Mouse (Mus musculus): ENCODE measurements around the gene Ruvbl2.
"Not testable (repeated sequence)": the region's sequence is repeated elsewhere in the genome, so short reads cannot be mapped to it uniquely, and the experiment has no call there.

The Ruvbl2 gene

GRCm38 (mm10) chr7:45437521-45438276 lies at the start of gene Ruvbl2:
TSS of gene Ruvbl2 (minus strand) at chr7:45438096.
- DNase-seq (ENCODE audit: low spot score): no peak

DNA sequence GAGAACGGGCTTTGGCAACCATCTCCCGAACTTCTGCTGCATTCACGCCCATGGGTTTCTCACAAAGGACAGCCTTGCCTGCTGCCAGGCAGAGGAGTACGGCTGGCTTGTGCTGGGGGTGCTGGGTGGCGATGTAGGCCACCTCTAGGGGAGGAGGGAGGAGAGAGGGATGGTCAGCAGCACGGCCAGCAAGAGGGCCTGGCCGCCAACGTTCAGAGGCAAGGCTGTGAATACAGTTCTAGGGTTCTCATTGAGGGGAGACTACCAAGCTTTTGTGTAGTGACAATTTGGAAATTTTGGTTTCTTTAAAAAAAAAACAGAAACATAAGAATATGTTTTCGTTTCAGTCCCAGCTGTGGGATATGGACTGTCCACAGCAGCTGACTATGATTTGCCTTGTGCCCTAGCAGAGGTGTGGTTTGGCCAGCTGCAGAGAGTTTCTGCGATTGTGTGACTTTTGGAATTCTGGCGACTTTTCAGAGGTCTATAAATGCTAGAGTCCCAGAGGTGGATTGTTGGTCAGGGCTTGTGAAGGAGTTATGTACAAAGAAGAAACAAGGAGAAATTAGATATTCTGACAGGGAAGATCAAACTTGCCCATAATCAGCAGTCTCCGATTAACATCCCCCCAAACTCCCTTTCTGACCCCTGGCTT lies 49.0 kb upstream of the Ruvbl2 start, which contains the start of gene Gm45808:
Gene Gm45808, minus strand, starts transcription at position 51 of the 655 bp plus-strand sequence.
- no peak for DNase-seq (ENCODE audit: low spot score)

DNA sequence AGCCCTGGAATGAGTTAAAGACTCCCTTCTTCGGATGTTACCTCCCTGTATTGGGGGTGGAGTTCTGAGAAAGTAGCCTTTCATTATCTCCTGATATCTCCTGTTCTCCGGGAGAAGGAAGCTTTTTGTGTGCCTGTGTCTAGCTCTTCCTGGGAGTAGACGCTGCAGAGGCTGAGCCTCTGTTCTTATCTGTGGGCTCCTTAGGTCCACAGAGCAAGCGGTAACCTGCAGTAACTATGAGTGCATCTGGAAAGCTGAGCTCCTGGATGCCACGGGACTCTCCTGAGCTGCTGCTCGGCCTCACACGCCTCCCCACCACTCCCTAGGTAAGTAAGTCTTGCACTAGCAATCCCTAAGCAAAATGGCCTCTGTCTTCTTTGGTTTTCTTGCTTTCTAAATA lies 48.3 kb upstream of the Ruvbl2 start:
- DNase-seq (ENCODE audit: low spot score): no peak

DNA sequence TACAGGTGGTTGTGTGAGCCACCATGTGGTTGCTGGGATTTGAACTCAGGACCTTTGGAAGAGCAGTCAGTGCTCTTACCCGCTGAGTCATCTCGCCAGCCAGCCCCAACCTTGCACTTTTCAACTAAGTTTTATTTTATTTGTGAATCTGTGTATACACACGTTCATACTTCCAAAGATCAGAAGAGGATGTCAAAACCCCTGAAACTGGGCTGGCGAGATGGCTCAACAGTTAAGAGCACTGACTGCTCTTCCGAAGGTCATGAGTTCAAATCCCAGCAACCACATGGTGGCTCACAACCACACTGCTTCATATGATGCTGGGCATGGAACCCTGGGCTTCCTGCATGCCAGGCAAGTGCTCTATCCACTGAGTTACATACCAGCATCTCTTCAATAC lies 47.1 kb upstream of the Ruvbl2 start:
- DNase-seq (ENCODE audit: low spot score): not testable (repeated sequence)

- no peak for DNase-seq (ENCODE audit: low spot score)
Observed at GRCm38 (mm10) chr7:45482166-45482565, 44.3 kb upstream of the Ruvbl2 start.

DNA sequence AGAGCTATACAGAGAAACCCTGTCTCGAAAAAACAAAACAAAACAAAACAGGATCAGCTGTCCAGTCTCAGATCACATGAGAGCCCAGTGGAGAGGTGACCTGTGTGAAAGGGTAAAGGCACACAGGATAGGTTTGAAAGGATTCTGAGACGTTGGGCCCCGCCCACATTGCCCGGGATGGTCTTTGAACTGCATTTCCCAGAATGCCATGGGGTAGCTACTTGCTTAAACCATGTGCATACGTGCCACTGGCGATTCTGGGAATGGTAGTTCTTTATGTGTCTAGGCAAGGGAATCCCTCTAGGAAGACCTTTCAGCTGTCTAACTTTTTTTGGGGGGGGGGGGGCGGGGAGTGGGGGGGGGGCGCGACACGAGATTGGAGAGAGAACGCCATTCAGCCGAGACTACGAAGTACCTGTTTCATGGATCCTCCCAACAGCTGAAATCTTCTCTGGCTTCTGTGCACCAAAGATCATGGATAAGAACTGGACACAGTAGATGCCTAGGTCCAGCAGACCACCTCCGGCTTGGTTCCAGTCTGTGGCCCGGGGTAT lies 43.6 kb upstream of the Ruvbl2 start, which contains the start of gene Tulp2:
Gene Tulp2, plus strand, starts transcription at position 504 of the 554 bp plus-strand sequence.
- DNase-seq (ENCODE audit: low spot score): peak; percentile 69

DNA sequence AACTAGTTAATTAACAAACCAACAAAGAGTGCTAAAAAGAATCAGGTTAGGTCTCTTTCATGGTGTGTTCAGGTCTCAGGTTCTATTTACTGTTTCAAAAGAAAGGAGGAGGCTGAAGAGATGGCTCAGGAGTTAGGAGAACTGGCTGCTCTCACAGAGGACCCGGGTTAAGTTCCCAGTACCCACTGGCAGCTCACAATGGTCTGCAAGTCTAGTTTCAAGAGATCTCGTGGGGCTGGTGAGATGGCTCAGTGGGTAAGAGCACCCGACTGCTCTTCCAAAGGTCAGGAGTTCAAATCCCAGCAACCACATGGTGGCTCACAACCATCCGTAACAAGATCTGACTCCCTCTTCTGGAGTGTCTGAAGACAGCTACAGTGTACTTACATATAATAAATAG lies 42.4 kb upstream of the Ruvbl2 start:
- not testable (repeated sequence) for DNase-seq (ENCODE audit: low spot score)

- DNase-seq (ENCODE audit: low spot score): no peak
Observed at GRCm38 (mm10) chr7:45478774-45479173, 40.9 kb upstream of the Ruvbl2 start.

GRCm38 (mm10) chr7:45477003-45477402 lies 39.1 kb upstream of the Ruvbl2 start:
- peak; percentile 80 for DNase-seq (ENCODE audit: low spot score)

- no peak for DNase-seq (ENCODE audit: low spot score)
Observed at GRCm38 (mm10) chr7:45476453-45476852, 38.6 kb upstream of the Ruvbl2 start.

DNA sequence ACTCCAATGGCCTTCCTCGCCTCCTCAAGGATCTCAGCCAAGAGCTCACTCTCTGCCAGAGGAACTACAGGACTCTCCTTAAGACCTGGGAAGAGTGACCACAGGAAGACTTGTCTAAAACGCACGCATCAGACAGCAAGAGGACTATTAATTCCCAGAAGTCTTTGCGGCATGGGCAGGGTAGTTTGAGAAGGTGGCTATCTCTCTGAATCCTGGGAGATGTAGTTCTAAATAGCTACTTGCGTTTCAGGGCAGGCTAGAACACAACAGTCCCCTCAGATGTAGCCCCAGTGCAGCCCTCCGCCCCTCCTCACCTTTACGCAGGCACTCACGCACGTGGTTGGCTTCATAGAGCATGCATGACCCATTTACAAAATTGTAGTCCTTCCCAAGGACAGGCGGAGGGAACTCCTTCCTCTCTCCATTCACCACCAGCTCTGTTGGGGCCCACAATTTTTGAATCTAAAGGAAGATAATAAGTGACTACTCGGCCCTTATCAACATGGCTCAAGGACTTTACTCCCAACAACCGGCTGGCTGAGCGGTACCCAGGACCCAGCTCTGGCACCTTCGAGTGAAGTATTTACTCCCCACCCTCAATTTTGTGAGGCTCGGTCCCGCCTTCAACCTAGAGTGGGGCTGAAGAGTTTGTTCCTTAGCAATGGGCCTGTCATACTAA lies 37.5 kb upstream of the Ruvbl2 start:
- DNase-seq (ENCODE audit: low spot score): peak; percentile 79

- DNase-seq (ENCODE audit: low spot score): peak; percentile 74
Observed at GRCm38 (mm10) chr7:45470869-45471268, 33.0 kb upstream of the Ruvbl2 start.

DNA sequence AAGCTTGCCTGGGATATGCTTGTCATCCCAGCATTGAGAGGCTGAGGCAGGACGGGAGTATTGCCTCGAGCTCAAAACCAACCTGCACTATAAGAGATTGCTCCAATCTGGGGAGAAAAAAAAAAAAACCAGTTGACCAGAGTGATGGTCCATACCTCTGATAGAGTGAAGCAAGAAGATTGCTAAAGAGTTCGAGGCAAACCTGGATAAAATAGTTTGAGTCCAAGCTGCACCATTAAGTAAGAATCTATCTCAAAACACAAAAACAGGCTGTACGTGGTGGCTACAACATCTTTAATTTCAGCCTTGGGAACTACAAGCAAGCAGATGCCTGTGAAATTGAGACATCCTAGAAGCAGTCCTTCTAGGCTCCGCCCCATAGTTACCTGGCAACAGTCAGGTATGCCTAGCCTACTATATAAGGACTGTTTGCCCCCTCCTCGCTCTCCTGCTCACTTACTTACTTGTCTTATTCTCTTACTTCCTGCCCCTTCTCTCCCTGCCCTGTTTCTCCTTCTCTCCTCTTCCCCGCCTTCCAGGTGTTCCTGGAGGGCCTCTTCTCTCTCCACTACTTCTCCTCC lies 29.3 kb upstream of the Ruvbl2 start:
- DNase-seq (ENCODE audit: low spot score): no peak

DNA sequence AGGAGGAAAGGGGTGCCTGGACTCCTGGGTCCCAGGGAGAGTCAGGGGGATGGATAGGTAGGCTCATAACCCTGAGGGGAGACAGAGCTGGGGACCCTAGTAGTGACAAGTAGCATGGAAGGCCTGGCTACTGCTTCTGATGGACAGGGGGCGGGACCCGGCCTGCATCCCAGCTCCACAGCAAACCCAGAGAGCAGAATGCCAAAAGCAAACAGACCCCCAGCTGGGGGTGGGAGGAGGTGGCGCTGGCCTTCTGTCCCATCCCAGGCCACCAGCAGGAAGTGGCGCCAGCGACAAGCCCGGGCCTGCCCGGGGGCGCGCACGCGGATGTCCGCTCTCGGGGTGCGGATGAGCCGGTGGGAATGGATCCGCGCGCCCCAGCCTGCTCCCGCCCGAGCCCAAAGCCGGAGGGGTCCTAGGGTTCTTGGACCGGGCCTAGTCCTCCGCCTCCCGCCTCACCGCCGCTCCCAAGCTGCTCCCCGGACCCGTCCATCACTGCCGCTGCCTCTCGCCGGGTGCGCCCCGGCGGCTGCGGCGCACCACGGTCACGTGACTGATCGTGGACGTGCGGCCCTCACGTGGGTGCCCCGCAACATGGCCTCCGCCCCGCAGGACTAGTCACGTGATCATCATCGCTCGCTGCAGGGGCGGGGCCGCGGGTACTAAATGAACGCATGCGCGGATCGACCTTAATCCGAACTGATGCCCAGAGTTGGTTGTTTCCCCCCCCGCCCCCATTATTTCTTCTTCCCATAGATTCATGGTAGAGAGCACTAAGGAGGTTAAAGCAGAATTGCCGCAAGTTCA lies 28.6 kb upstream of the Ruvbl2 start, which contains the start of gene Bax:
Gene Bax, minus strand, starts transcription at position 616 of the 807 bp plus-strand sequence.
- peak; percentile 96 for DNase-seq (ENCODE audit: low spot score)

DNA sequence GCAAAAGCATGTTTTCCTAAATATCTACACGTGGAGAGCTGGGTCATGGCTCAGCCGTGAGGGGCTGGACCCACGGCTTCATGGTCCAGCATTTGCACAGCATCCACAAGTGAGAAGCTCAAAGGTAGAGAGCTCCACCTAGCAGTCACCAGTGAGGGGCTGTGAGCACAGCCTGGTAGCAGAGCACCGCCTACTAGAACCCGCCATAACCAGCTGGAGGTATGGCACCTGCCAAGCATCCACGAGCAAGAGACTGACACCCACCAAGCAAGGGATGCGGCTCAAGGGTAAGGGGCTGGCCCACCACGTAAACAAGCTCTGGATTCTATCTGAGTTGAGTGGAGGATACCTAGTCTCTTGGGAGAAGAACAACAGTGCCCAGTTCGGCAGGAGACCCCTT lies 27.7 kb upstream of the Ruvbl2 start:
- peak; percentile 54 for DNase-seq (ENCODE audit: low spot score)

GRCm38 (mm10) chr7:45465112-45465511 lies 27.2 kb upstream of the Ruvbl2 start:
- DNase-seq (ENCODE audit: low spot score): no peak

GRCm38 (mm10) chr7:45463987-45464778 lies 26.3 kb upstream of the Ruvbl2 start:
- no peak for DNase-seq (ENCODE audit: low spot score)

- DNase-seq (ENCODE audit: low spot score): not testable (repeated sequence)
Observed at GRCm38 (mm10) chr7:45462868-45463267, 25.0 kb upstream of the Ruvbl2 start.

- no peak for DNase-seq (ENCODE audit: low spot score)
Observed at GRCm38 (mm10) chr7:45462325-45462724, 24.4 kb upstream of the Ruvbl2 start.

GRCm38 (mm10) chr7:45461781-45462180 lies 23.9 kb upstream of the Ruvbl2 start:
- no peak for DNase-seq (ENCODE audit: low spot score)

Measured in MN1 (cell line).